Mouse (Mus musculus) frontal cortex, postnatal 36 days (tissue): ENCODE data around the gene A430005L14Rik.
A peak's percentile ranks its signal among the peaks of the same experiment; 100 is the strongest.

Source experiments
- DNase-seq, 2 experiments: peaks; one replicate each; pipeline ENCODE4 v3.0.0; 2022; ENCODE audit warnings: low spot score in 2 of 2

Gene A430005L14Rik

DNA sequence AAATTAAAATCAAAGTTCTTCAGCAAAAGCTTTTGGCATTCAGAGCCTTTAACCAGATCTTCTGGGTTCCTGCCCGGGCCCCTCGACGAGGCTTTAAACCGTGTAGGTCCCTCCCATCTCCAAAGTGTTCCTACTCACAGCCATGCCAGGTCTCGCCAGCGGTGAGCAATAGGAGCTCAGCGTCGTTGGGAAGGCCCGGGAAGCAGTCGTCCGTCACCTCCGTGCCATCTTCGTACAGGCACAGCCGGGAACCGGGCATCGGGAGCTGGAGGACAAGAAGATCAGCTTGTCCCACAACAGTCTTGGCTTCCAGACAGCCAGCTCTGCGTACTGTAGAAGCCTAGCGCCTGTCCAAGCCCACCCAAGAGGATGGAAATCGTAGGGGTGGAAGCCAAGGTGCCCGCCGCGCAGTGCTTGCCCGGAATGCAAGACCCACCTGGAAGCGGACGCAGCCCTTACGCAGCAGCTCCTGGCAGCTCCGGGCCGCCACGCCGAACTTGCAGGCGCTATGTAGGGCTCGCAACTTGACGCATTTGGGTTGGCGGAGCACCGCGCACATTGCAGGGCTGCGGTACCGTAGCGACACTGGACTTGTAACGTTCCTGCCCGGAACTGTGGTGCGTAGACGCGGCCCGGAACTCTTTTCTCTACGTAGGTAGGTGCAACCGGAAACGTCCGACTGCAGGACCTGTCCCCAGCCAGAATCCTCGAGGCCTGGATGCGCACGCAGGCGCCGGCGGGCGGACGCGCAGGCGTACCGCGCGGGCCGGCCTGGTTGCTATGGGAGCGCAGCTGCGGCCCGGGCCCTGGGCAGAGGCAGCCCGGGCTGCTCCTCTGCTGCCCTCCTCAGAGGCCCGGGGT, 17.6 kb downstream of the A430005L14Rik start, which contains the start of the genes Dffb and Cep104:
Gene Dffb (minus strand): TSS at position 696 of the 861 bp plus-strand sequence.
Gene Cep104 (plus strand): TSS at position 764 of the 861 bp plus-strand sequence.
- peak; percentile 97 for DNase-seq

DNA sequence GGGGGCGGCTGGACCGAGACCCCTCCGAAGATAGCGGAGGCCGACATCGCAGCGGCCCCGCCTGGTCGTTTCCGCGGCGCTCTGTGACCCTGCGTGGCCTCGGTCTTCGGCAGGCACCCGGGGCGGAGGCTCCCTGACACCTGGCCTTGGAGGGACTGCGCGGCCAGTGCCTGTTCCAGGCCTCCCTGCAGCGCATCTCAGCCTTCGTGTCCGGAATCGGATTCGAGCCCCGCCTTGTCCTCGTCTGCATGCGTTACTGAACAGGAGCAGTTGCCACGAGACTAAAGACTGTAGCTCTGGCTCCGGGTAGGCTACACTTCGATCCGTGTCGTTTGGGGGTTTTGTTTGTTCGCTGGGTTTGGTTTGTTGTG, 18.2 kb downstream of the A430005L14Rik start:
- DNase-seq = no peak

DNA sequence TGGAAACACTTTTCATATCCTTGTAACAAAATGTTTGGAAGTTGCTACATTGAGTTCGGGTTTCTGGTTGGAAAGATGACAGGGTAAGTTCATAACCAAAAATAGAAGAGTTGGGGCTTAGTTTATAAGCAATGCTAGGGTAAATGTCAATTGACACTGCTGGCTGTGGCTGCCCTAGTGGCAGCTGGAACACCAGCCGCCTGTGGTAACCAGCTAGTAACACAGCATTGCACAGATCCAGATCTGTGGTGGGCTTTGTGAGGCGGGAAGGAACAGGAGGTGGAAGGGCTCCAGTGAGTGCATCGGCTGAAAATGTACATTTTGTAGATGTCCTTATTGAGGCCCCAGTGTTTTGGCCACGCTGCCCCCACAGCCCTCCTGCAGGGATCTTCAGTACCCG, 18.7 kb downstream of the A430005L14Rik start:
- no peak for DNase-seq

DNA sequence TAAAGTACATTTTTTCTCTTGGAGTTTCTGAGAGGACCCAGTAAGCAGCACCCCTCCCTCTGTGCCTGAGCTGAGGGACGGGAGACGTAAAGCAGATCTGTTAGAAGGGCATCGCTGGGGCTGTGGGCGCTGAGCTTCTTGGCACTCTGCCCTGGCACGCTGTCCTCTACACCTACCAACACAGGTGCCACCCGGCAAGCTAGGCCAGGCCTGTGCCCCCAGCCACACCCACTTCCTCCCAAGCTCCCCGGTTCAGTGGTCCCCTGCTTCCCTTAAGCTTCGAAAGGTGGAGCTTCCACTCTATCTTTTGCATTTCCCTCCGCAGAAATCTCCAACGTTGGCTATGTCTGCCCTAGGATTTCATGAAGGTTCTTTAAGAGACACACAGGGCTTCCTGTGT, 22.2 kb downstream of the A430005L14Rik start:
- DNase-seq = no peak

DNA sequence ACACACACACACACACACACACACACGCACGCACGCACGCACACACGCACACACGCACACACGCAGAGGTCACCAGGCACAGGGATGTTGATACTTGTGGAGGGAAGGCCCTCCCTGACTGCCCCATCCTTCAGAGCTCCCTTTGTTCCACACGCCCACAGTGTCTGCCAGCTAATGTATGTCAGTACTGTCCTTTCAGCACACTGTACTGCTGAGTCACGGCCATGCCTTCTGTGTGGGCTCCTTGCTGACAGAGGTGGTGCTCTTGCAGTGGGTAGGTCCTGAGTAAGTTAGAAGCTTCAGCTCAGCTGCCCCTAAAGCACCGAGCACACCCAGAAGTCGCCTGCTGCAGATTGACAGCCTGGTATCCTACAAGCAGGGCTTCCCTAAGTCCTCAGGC, 23.4 kb downstream of the A430005L14Rik start:
- DNase-seq = peak in 1 of 2 experiments; percentile 19

DNA sequence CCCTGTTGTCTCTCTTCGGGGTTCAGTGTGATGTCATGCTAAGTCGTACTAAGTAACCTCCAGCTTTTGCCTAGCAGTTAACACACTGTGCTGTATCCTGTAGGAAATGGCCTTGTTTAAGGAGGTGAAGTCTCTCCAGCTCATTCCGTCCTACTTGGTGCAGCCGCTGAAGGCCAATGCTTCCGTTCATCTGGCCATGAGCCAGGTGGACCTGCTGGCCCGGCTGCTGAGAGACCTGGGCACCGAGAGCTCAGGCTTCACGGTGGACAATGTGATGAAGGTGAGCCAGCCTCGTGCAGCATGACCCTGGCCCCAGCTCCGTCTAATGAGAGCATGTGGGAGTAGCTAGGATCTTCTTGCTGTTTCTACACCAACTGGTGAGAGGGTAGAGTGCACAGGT, 35.7 kb downstream of the A430005L14Rik start:
- no peak for DNase-seq

DNA sequence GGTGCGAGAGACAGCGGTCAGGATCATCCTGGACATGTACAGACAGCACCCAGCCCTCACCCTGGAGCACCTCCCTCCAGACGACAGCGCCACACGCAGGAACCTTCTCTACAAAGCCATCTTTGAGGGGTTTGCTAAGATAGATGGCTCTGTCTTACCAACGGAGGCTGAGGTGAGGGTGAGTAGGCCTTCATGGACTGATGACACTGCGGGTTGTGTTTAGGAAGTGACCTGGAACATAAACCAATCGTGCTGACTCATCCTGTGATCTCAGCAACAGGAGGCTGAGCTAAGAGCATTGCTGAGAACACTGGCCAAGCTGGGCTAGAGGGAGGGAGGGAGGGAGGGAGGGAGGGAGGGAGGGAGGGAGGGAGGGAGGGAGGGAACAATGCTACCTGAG, 36.5 kb downstream of the A430005L14Rik start:
- DNase-seq = no peak

DNA sequence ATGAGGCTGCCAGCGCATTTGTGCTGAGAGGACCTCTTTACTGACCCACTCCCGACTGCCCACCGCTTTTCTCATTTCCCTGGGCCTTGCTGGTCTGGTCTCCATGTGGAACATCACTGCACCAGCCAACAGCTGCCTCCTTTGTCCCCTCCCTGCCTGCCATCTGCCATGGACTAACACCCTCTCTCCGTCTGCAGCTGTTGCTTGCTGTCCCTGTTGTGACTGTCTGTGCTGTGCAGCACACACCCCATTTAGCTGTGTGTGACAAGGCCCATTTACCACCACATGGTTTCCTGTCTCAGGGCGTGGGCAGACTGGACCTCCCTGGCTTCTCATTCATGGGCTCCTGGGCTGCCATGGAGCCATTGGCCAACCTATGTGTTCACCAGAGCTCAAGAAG, 48.5 kb downstream of the A430005L14Rik start:
- DNase-seq = no peak

DNA sequence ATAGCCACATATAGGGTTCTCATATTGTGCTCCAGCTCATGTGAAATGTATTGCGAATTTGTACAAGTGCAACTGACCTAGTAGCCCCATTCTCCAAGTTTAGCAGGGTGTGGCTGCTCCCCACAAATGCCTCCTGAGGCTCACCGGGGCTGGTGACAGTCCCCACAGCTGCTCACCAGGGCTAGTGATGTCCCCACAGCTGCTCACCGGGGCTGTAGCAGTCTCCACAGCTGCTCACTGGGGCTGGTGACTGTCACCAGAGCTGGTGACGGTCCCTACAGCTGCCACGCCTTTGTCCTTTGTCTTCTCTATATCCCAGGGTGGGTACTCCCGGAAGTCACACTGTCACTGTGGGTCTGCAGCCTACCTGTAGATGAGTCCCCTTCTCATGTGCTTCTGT, 49.2 kb downstream of the A430005L14Rik start:
- DNase-seq = no peak

DNA sequence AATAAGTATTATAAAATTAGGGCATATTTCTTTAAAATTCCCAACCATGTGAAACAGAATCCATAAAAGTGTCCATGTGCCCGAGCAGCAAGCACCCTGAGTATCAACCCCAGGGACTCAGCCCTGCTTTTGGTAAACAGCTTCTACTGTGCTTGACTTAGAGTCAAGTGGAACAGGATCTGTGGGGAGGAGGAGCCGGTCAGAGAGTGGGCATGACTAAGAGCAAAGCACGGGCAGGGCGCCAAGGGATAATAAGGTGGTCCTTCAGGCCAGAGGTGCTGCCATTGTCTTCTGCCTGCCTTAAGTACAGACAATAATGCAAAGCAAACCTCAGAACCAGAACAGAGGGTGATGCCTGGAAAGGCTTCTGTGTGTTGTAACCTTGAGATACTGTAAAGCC, 50.7 kb downstream of the A430005L14Rik start:
- no peak for DNase-seq

DNA sequence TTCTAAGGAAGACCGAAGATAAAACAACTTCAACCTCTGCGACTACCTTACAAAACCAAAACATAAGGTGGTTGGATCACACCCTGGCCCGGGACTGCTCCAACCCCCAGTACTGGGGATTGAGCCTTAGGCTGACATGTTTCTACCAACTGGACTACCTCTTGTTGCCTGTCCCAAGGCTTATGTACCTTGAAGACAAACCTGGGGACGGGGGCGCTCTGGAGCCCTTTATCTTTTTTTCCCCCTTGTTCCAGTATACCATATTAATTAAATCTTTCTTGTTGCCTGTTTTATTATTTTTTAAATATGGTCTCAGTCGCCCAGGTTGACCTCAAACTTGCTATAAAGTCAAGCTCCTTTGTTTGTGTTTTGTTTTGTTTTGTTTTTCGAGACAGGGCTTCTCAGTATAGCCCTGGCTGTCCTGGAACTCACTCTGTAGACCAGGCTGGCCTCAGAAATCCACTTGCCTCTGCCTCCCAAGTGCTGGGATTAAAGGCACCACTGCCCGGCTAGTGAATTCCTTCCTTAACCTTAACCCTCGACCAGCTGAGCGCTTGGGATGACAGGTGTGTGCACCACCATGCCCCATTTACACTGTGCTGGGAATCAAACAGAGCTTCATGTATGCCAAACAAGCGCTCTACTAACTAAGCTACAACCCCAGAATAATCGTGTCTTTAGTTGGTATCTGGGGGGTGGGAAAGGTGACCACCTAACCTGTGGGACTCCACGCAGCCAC, 54.0 kb downstream of the A430005L14Rik start:
- DNase-seq = no peak
